Mouse (Mus musculus): Measurements from ENCODE around the gene Pik3ip1.

The Pik3ip1 gene

GRCm38 (mm10) chr11:3374293-3374645, 44.1 kb downstream of the Pik3ip1 start:
- DNase-seq (ENCODE audit: extremely low spot score, low spot score): peak; percentile 43

GRCm38 (mm10) chr11:3374741-3375140, 44.5 kb downstream of the Pik3ip1 start:
- peak; percentile 42 for DNase-seq (ENCODE audit: extremely low spot score, low spot score)

GRCm38 (mm10) chr11:3379427-3379826, 49.2 kb downstream of the Pik3ip1 start:
- DNase-seq (ENCODE audit: extremely low spot score, low spot score): no peak

GRCm38 (mm10) chr11:3381148-3381814, 51.1 kb downstream of the Pik3ip1 start:
- DNase-seq (ENCODE audit: extremely low spot score, low spot score): no peak

- DNase-seq (ENCODE audit: extremely low spot score, low spot score): no peak
Measured at GRCm38 (mm10) chr11:3382602-3383594, 52.7 kb downstream of the Pik3ip1 start.

GRCm38 (mm10) chr11:3386941-3387368, 56.8 kb downstream of the Pik3ip1 start:
- DNase-seq (ENCODE audit: extremely low spot score, low spot score): peak; percentile 72

- DNase-seq (ENCODE audit: extremely low spot score, low spot score): no peak
Measured at GRCm38 (mm10) chr11:3387482-3388196, 57.4 kb downstream of the Pik3ip1 start.

- no peak for DNase-seq (ENCODE audit: extremely low spot score, low spot score)
Measured at GRCm38 (mm10) chr11:3389996-3390395, 59.8 kb downstream of the Pik3ip1 start.

- DNase-seq (ENCODE audit: extremely low spot score, low spot score): no peak
Measured at GRCm38 (mm10) chr11:3390789-3391188, 60.6 kb downstream of the Pik3ip1 start.

- no peak for DNase-seq (ENCODE audit: extremely low spot score, low spot score)
Measured at GRCm38 (mm10) chr11:3392526-3392925, 62.3 kb downstream of the Pik3ip1 start.

Data from neural tube, embryonic 10.5 days (tissue).